Mouse (Mus musculus) right cerebral cortex, adult 18-20 months (tissue): Measurements from ENCODE around the gene Grhl1.
"Not testable (repeated sequence)": the region's sequence is repeated elsewhere in the genome, so short reads cannot be mapped to it uniquely, and the experiment has no call there.

Experiments
- DNase-seq: peaks from one replicate; pipeline ENCODE4 v3.0.0; 2022; ENCODE audit warnings: mixed read lengths

Gene Grhl1

GRCm38 (mm10) chr12:24592055-24592454 lies 20.0 kb downstream of the Grhl1 start:
- DNase-seq: no peak

- DNase-seq: peak; percentile 80
These were observed 21.0 kb downstream of the Grhl1 start for GRCm38 (mm10) chr12:24592956-24593672.

DNA sequence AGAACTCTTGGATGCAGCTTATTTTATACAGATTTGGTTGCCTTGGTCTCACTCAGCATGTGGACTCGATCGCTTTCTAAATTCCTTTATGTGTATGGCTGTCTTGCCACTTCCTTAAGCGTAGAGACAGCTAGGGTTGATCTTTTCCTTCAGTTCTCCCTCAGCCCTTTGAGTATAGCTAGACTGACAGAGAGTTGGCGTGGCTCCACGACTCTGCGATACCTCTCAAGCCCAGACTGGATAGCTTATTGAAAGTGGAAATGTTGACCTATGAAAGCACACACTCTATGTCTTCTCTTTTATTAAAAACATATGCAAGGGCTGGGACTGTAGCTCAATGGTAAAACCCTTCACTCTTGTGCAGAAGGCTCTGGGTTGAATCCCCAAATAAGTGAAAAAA lies 25.3 kb downstream of the Grhl1 start:
- no peak for DNase-seq

GRCm38 (mm10) chr12:24599366-24599895 lies 27.3 kb downstream of the Grhl1 start:
- no peak for DNase-seq

DNA sequence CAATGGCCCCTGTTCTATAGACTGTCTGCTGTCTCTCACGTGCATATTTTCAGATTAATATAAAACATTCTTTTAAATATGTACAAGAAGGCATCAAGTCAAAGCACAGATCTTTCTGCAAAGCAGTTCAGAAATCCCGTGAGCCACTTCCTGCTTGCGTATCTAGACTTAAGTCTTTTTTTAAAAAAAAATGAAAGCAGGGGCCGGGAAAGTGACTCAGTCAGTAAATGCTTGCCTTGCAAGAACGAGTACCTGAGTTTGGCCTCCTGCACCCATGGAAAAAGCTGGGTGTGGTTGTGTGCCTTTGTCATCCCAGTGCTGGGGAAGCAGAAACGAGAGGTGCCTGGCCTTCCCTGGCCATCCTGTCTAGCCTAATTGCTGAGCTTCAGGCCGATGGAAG lies 28.0 kb downstream of the Grhl1 start:
- DNase-seq: no peak

DNA sequence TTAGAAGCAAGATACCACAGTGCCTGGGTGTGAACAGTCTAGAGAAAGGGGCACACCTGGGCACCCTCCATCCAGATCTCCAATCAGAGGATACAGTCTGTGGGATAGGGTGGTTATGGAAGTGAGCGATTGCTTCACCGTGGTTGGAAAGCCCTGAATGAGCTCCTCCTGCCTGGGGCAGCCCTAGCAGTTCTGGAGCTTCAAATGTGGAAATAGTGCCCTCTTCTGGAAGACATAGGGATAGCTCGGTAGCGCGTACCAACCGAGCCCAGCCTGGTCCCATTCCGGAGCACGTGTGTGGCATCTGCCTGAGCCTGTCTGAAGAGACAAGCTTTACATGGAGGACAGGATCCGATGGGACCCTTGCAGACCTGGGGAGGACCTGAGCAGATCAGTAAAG lies 28.7 kb downstream of the Grhl1 start:
- DNase-seq: peak; percentile 81

DNA sequence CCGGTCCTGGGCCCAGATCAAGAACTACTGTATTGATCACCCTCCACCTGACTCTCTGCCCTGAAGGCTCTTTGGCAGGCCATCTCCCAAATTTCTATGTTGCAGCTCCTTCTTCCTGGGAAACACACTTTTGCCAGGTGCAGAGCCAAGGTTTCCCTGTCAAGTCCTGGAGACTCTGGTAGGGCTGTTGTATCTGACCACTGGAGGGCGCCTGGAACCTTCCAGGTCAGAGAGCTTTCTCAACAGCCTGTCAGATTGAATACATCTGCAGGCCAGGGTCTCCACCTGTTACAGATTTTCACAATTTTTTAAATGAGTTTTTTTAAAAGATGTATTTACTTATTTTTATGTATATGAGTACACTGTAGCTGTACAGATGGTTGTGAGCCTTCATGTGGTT lies 31.2 kb downstream of the Grhl1 start:
- DNase-seq: peak; percentile 52

DNA sequence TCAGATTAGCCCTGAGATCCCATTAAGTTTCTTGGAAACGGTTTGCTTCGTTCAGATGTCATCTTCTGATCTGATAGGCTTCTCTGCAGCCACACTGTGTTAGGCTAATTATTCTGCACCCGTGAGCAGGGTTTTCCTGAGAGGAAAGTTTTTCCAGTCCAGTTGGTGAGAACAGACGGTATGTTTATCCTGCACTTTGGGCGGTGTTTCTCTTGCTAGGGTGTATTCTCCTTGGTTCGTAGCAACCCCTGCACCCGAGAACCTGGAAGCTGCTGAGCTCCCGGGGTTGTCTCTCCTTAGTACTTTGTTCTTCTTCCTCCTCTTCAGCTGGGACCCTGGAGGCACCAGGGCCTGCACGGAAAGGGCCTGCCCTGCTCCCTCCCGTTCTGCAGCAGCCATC lies 34.1 kb downstream of the Grhl1 start:
- no peak for DNase-seq

- no peak for DNase-seq
These were observed 40.5 kb downstream of the Grhl1 start for GRCm38 (mm10) chr12:24612591-24612990.

DNA sequence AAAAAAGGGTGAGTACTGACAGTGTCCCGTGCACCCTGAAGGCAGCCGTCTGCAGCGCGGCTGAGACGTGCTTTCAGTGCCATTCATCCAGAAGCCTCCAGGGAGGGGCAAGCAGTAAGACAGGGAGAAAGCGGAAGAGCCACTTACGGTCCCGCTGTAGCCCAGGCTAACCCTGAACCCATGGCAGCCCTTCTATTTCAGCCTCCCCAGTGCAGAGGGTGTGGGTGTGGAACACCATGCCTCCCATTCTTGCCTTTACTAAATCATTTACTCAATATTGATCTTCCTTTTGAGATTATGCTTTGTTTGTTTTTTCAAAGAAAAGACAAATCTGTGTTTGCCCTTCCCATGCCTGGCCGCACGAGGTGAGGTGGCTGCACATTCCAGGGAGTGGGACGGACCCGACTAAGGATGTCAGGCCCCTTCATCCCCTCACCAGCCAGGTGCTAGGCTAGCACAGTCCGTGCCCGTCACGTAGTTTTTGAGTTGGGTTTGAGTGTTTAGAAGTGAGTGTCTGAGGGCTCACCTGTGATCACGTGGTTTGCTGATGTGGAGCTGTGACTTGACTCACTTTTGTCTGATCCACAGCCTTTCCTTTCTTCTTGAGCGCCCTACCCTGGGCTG lies 42.5 kb downstream of the Grhl1 start:
- no peak for DNase-seq

- no peak for DNase-seq
These were observed 43.1 kb downstream of the Grhl1 start for GRCm38 (mm10) chr12:24615140-24615539.

DNA sequence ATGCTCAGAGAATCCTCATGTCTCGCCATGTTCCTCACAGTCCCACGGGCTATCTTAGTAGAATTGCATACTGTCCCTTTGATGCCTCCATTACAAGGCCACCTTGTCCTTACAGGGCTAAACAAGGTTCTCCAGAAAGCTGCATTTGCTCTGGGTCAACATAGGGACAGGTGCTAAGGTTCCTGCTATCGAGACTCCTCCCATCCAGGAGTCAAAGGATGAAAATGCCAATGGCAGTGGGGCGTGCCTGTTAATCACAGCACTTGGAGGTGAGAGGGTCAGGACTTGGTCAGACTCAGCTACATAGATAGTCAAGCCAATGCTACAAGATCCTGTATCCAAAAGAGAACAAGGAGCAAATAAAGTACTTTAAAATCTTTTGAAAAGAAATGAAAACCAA lies 47.4 kb downstream of the Grhl1 start:
- DNase-seq: no peak

GRCm38 (mm10) chr12:24623486-24624251 lies 51.6 kb downstream of the Grhl1 start:
- DNase-seq: no peak

GRCm38 (mm10) chr12:24626401-24626800 lies 54.3 kb downstream of the Grhl1 start:
- DNase-seq: no peak

DNA sequence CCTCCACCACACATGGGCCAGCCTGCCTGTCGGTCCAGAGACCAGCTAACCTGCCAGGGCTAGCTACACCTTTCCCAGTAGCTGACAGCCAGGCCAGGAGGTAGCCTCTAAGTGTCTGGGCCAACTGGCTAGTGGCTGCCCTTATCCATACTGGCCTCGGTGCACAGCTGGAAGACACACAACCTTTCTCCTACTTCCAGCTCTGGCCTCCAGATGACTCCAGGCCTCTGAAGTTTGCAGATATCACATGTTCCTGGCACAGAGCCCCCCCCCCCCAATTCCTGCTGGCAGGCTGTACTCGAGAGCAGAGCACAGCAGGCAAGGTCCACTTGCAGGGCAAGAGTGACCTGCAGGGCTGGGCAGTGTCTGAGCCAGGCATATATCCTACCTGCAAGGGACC lies 55.1 kb downstream of the Grhl1 start:
- no peak for DNase-seq

DNA sequence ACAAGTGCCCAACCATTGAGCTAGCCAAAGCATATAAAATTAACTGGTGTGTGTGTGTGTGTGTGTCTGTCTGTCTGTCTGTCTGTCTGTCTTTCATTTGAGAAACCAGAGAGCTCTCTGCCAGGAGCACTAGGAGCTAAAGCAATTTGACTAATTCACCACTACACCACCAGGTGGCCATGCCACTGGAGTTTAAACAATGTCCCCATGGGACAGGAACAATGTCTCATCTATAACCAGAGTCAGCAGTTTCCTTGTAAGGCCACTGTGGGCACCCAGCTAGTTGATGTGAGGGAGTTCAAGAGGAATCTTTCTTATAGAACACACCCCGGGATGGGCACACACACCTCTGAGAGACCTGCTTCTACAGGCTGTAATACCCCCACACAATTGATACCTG lies 58.1 kb downstream of the Grhl1 start:
- DNase-seq: no peak

GRCm38 (mm10) chr12:24632404-24632803 lies 60.3 kb downstream of the Grhl1 start:
- no peak for DNase-seq

- no peak for DNase-seq
These were observed 61.7 kb downstream of the Grhl1 start for GRCm38 (mm10) chr12:24633753-24634191.

DNA sequence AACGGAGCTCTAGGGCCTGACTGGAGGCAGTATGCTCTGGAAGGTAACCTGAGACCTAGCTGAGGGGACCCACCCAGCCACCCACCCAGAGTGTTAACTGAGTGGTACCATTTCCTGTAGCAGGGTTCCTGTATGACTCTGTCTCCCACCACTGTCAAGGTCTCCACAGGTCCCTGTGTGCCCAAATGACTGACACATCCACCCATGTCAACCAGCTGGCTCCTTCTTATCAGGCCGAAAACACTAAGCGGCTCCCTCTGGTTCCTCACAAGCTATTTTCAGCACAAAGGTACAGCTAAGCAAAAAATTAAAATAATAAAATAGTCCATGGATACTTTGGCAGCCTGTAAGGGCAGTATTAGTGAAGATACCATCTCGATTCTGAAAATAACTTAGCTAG lies 62.1 kb downstream of the Grhl1 start:
- no peak for DNase-seq

DNA sequence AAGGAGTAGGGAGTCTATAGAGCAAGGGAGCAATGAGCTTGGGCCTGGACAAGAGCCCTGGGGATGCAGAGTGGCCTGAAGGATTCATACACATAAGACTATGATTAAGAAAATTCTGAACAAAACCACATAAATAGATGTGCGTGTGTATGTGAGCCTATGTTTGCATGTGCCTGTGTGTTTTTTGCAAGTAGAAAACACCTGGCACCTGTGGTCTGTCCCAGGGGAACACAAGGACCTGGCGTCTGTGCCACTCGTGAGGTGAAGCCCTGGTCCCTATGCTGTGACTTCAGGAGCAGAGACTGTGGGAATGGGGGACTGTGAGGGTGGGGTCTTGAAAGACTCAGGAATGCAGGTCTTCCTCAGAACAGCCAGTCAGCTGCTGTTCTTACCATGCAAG lies 62.6 kb downstream of the Grhl1 start:
- no peak for DNase-seq

DNA sequence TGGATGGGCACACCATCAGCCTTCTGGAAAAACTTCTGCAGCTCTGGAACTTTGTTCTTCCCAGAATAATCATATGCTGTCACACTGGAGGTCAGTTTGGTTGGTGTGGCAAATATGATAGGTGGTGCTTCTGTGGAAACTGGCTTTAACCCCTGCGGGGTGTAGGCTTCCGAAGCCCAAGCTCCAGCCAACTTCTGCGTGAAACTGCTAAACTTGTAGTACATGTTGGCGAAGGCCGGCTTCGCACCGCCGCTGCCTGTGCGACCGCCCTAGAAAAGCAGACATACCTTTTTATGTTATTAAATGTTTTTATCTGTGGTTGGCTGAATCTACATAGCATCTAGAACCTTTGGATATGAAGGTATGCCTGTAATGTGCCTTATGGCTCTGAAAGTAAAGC lies 66.7 kb downstream of the Grhl1 start:
- not testable (repeated sequence) for DNase-seq

DNA sequence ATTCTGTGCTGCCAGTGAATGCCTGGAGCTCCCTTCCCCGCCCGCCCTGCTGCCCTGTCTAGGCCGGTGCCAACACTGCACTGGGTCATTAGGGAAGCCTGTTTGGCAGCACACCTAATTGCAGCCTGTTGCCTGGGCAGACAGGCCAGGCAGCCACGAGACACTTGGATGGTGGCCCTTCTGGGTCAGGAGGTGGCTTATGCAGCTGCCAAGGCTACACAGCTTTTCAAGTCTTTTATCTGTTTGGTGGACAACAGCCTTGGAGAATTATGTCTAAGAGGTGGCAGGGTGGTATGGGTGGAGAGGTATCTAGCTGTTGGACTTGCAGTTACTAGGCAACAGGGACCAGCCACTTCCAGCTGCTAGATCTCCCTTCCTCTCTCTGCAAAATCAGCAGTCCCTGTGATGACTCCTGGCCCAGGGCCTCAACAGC lies 70.3 kb downstream of the Grhl1 start:
- DNase-seq: peak; percentile 62

GRCm38 (mm10) chr12:24644125-24644571 lies 72.1 kb downstream of the Grhl1 start:
- no peak for DNase-seq

GRCm38 (mm10) chr12:24645901-24646300 lies 73.8 kb downstream of the Grhl1 start:
- no peak for DNase-seq
